Mouse (Mus musculus): ENCODE measurements around the gene Tsga13. TPM values are rescaled to one million over a fixed set of nuclear protein-coding genes. Genes with fewer than 3 reads are reported as not detected.

Gene Tsga13
- polyA plus RNA-seq, 1 experiment, result 0.32 TPM

- DNase-seq (ENCODE audit: extremely low spot score in 1 of 2, low spot score in 1 of 2), result no peak
Observed at GRCm38 (mm10) chr6:30865031-30865678, 50.2 kb downstream of the Tsga13 start.

- DNase-seq (ENCODE audit: extremely low spot score in 1 of 2, low spot score in 1 of 2), result no peak
Observed at GRCm38 (mm10) chr6:30855956-30856355, 59.4 kb downstream of the Tsga13 start.

GRCm38 (mm10) chr6:30855205-30855604, 60.2 kb downstream of the Tsga13 start:
- no peak for DNase-seq (ENCODE audit: extremely low spot score in 1 of 2, low spot score in 1 of 2)

GRCm38 (mm10) chr6:30849818-30850217, 65.6 kb downstream of the Tsga13 start:
- DNase-seq (ENCODE audit: extremely low spot score in 1 of 2, low spot score in 1 of 2), result no peak

Other genes starting within 250 kb of the Tsga13 start
- gene Cep41, start 221.8 kb downstream of the Tsga13 start, polyA plus RNA-seq (2012; rRNA removed), result 6.1 and 7.6 TPM in 2 replicates
- gene Mest, start 192.0 kb downstream of the Tsga13 start, polyA plus RNA-seq (2012; rRNA removed), result 53.9 and 57.8 TPM in 2 replicates
- gene Copg2, start 18.8 kb downstream of the Tsga13 start, polyA plus RNA-seq (2012; rRNA removed), result 35.8 and 64.0 TPM in 2 replicates
- gene Klf14, start 43.5 kb upstream of the Tsga13 start, polyA plus RNA-seq (2012; rRNA removed), result 0.21 and 0.24 TPM in 2 replicates